Mouse (Mus musculus) spleen, postnatal 10 days (tissue): ENCODE measurements around the gene Smoc2.

Experiments
- DNase-seq, 2 experiments: peaks; one replicate each; pipeline ENCODE4 v3.0.0; 2021 to 2022; ENCODE audit warnings: low spot score in 2 of 2

Smoc2 gene

DNA sequence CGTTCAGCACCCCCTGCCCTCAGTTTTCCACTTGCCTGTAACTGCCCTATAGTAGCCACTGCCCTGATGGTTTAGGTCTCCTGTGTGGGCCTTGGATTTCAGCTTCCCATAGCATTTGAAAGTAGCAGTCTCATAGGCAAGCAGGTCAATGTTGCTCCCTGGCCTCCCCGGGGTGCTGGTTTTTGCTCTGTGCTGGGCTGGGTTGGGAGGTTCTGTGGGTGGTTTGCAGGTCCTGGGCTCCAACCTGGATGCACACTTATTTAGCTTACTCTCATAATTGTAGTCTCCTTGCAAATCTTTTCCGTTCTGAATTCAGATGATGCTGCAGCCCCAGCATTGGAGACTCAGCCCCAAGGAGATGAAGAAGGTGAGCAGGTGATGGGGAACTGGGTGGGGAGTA, 67.6 kb downstream of the Smoc2 start:
- no peak for DNase-seq

DNA sequence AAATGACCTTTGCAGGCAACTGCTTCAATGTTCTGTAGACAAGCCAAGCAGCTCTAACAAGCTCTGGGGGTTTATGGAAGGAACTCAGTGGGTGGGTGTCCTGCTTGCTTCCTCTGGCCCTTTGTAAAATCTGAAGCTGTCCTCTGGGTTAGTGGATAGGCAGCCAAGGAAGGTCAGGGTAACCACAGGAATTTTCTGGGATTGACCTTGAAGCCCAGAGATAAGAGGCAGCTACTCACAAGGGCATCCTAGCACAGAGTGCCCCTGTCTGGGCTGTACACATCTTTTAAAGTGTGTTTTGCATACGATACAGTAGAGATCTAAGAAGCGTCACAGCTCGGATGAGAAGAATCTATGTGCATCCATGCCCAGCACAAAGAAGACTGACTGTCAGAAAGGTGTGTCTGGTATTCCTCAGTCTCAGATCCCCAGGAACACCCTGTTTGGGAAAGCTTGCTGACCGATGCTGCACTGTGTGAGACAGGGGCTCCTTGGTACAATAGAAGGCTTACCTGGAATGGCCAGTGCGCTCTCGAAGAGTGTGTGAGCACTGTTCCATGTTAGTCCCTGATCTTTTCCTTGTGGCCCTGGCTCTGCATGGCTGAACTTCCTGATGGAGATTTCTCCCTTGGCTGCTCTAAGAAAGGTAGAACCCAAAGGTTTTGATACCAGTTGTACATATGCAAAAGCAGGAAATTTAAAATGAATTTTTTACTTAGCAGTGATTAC, 69.9 kb downstream of the Smoc2 start:
- DNase-seq = no peak

DNA sequence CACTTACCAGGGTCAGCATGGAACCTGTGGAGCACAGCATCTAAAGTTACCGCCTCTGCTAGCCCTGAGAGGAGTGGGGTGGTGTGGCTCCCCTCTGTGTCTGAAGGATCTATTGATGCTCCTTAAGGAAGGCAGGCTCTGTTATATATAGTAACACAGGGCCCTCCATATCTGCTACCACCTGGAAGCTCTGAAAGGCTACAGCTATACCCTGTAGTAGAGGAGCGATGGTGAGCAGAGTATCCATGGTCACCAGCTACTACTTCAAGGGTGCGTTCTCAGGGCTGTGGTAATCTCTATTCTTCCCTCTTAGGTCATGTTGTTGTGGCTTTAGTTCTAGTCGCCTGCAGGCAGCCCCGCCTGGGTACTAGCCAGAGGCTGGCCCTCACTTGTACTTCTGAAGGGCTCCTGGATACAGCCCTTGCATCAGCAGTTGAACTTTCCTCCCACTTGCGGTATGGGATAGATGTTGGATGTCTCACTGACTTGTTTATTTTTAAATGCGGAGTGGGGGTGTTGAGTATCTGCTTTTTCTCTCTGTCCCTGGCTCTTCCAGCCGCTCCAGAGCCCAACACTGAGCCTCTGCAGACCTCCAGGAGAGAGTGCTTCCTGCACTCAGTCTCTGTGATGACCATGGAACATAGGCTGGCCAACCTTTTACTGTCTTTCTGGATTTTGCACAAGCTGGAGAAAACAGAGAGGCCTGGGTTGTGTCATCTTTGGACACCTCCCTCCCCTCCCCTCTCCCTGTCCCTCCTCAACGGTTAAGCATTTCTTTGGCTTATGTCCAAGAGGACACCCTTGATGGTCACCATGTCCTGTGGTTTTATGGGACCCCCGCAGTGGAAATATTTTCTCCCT, 74.1 kb downstream of the Smoc2 start:
- DNase-seq = no peak

DNA sequence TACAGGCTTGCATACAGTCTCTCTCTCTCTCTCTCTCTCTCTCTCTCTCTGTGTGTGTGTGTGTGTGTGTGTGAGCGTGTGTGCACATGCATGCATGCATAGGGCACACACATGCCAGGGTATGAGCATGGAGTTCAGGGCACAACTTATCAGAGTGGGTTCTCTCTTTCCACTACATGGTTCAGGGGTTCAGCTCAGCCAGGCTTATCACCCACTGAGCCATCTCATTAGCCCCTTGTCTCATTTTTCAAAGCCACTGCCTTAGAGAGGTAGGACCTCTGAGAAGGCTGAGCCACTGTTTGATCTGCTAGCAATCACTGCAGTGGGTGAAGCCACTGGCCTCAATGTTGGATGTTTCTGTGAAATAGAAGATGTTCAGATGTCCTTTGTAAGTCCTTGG, 82.2 kb downstream of the Smoc2 start:
- DNase-seq = no peak

DNA sequence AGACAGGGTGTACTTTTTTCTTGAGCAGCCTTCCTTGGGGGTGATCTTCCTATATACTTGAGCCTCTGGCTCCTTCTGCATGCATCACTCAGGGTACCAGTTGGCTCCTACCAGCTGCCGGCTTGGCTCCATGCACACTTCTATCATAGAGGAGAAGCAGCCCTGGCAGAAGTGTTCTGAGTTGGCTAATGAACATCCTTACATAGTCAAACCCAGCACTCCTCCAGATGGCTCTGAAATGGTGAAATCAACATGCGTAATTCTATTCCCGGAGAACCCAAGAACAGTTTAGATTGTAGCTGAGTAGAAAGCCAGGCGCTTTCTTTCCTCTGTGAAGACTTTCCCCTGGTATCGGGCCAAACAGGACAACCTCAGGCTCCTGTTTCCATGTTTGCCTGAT, 91.2 kb downstream of the Smoc2 start:
- no peak for DNase-seq

DNA sequence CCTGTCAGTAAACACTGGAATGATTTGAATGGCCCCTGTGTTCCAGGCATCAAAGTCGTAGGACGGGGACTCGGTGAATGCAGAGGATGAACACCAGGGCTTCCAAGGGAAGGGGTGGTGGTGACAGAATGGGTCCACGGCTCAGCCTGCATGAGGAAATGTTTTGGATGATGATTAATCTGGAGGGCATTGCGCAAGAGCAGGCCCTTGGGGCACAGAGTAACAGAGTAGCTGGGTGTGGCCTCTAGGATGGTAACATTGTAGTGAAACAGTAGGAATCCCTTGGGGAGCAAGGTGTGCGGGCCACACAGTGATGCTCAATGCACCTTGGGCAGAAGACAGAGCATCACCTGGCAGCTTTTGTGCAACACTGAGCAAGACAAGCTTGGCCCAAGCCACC, 92.3 kb downstream of the Smoc2 start:
- no peak for DNase-seq

DNA sequence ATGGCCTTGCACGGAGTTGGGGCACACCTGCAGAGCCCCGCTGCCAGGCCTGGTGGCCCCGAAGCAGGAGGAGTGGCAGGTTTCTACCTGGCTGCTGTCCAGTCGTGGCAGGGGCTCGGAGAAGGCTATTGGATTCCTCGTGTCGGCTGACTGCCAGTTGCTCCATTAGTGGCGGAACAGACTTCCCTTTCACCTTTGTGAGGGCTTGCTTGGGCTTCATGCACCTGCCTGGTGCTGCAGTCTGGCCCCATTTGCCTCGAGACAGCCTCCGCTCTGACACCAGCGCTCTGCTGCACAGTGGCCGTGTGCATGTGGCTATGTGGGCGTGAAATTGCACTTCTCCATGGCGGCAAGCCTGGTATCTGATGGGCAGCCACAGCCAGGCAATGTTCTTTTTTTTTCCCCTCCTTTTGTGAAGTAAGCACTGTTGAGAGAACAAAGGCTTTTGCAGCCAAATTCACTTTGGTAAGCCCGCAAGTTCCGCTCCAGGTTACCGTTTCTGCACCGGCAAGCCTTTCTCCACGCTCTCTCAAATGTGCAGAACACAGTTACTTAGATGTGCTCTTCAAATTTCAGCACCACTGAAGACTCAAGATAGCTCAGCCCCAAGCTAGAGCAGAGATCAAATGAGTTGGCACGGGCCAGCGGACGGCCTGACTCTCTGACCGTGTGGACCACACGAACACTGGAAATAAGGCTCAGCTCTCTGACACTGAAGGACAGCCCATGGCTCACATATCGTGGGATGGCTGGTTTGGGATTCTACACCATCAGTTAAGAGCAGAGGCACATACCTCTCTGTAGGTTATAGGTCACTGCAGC, 93.2 kb downstream of the Smoc2 start:
- DNase-seq = no peak

DNA sequence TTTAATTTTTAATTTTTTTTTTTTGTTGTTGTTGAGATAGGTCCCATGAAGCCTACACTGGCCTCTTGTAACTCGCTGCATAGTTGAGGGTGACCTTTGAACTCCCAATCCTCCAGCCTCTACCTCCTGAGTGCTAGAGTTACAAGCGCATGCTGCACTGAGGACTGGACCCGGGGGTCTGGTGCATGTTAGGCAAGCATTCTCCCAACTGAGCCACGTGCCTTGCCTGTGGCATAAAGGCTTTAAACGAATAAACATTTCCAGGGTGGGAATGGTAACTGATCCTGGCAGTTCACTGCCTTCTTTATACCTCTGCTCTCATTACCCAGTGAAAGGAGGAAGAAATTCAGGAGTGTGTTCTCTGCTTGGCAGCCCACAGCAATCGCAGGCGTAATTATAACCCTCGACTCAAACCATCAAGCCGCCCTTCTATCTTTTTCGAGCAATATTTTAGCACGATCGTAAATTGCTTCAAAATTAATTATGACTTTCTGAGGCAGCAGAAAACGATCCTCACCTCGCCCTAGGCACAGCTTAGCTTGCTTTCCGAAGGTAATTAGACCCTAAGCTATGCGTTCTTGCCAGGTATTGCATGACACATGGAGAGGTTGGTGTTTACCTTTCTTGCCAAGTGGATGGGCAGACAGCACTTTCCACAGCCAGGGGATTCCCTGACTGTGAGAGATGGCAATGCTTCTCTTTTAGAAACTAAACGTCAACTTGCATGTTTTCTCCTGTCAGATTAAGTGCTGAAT, 99.6 kb downstream of the Smoc2 start:
- DNase-seq = no peak

DNA sequence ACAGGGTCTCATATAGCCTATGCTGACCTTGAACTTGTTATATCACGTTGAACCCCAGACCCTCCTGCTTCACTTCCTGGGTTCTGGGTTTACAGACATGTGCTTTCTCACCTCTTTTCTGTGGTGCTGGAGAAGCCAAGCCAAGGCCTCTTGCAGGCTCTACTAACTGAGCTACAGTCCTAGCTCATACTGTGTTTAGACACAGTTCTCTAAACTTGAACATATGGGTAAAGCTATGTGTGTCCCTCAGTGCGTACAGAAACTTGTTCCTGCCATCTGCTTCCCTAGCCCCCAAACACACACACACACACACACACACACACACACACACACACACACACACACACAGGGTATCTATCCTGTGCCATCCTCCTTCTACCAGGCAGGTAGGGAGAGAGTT, 100.2 kb downstream of the Smoc2 start:
- no peak for DNase-seq

DNA sequence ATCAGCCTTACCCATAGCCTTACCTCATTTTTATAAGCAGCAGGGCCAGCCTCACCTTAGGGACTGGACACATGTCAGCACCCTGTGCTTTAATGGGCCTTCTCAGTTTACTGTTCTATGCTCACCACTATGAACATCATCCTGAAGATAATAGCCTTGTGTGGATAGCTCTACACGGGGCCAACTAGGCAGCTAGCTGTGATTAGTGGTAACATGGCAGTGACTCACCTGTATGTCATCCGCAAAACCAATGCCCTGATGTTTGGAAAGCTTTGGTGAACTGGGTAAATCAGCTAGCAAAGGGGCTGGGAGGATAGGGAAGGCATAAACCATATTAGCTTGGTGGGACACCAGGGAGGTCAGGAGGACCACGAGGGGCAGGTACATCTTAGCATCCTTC, 100.7 kb downstream of the Smoc2 start:
- DNase-seq = no peak

DNA sequence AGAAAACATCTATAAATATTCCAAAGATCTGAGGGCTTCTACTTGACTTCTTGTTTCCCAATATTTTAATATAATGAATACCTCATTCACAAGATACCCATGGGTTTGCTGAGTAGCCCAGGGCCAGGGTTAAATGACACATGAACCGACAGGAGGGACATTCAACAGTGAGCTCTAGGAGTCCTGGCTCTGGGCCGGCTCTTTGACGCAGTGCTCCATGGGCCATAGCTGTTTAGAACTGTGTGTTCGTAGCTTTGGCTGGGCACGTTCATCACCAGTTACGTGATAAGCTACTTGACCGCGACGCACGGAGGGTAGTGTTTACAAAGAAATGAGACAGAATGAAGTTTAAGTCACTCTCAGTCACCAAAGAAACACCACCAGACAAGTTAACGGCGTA, 101.2 kb downstream of the Smoc2 start:
- no peak for DNase-seq

DNA sequence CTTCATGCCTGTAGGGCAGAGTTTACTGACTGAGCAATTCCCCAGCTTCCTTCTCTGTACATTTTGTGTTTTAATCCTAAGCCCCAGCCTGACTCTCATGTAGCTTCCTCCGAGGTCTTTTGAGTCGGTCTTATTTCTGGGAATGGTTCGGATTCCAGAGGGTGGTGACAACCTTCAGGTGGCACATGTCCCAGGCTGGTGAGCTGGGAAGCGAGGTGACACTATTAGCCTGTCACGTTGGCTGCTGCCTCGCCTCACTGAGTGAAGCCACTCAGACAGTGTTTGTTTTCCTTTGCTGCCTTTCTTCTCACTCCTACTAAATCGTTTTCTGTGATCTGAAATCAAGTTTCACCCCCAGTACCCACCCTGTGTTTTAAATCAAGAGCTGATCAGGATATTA, 102.2 kb downstream of the Smoc2 start:
- no peak for DNase-seq

DNA sequence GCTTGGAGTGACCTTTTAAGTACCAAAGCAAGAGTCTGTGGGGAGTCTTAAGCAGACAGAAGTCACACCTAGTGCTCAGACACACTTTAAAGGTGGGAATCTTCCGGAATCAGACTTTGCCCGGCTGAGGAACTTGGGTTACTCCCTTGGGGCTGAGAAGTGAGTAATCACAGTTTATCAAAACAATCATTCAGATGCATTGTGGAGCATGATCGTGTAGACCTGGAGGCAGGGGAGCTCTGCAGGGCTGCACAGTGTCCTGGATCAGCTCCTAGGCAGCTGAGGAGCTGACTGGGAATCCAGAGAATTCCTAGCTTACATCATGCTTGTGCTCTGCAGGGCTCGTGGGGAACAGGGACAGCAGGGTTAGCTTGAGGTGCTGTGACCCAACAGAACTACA, 104.7 kb downstream of the Smoc2 start:
- DNase-seq = no peak

DNA sequence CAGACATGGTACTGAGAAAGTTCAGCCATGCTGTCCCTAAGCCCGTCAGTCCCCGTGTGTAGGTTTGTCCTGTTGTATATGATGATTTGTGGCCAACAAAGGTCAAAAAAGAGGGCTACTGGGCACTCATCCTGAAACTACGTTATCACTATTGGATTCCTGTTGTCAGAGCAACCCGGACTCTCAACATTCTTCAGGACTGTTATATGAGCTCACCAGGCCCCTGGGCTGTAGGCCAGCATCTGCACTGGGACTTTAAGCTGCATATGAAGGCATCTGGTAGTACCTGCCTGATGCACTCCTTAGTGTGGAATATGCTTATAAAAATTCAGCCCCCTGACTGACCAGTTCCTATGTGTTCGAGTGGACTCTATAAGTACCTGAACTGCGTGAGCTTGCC, 105.7 kb downstream of the Smoc2 start:
- DNase-seq = no peak

DNA sequence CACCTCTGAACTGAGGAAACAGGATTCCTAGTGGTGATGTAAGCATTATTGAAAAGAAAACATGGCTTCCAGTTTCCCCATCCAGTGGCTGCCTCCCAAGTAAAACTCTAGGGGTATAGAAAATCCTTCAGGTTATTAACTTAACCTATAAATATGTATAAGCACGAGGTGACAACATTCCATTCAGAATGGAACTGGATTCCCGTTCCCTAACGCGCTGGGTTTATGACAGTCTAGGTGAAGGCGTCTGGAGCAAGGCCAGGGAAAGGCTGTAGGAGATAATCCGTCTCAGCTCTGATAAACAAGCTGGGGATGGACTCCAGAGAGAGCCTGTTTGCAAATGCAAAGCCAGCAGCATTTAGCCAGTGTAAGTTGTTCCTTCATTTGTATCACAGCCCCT, 108.0 kb downstream of the Smoc2 start:
- no peak for DNase-seq

DNA sequence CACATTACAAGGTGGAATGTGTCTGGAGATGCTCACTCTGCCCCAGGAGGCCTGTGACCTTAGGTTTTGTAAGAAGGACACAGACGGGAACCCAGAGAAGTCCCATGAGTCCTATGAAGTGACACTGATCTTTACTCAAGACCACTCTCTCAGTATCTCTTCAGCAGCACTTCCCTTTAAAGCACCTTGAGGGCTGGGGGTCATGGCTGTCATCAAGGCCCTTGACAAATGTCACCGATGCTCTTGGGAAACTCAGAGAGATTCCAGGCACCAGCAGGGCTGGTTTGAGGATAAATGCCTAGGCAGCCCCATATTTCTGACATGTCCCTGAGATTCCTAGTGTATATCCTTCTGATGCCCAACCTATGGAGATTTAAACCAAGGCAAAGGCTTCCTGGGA, 113.1 kb downstream of the Smoc2 start:
- no peak for DNase-seq

DNA sequence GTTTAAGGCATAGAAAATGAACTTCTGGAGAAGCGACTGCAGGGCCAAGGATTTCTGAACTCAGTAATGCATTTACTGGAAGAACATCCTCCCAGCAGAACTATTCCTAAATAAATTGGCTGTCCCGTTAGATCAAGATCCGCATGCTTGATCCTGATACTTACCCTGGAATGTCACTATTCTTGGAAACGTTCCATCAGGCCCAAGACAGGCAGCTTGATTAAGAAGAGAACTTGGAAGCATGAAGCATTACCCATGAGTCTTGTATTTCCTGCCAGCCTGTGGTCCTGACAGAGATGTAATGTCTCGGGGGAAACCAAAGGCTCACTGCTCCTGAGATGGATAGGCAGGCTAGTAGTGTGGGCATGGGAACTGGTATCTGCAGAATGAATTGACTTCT, 115.6 kb downstream of the Smoc2 start:
- DNase-seq = no peak

DNA sequence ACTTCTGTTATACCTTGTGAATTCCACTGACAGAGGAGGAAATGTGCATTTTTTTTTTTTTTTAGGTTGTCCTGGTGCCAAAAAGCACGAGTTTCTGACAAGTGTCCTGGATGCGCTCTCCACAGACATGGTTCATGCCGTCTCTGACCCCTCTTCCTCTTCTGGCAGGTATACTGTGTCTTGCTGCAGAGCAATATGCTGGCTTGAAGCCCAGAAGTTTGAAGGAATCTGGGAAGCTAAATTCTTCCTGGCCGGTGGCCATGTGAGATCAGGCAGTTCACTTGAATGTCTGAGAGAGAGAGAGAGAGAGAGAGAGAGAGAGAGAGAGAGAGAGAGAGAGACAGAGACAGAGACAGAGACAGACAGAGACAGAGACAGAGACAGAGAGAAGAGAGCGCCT, 118.2 kb downstream of the Smoc2 start:
- DNase-seq = no peak

DNA sequence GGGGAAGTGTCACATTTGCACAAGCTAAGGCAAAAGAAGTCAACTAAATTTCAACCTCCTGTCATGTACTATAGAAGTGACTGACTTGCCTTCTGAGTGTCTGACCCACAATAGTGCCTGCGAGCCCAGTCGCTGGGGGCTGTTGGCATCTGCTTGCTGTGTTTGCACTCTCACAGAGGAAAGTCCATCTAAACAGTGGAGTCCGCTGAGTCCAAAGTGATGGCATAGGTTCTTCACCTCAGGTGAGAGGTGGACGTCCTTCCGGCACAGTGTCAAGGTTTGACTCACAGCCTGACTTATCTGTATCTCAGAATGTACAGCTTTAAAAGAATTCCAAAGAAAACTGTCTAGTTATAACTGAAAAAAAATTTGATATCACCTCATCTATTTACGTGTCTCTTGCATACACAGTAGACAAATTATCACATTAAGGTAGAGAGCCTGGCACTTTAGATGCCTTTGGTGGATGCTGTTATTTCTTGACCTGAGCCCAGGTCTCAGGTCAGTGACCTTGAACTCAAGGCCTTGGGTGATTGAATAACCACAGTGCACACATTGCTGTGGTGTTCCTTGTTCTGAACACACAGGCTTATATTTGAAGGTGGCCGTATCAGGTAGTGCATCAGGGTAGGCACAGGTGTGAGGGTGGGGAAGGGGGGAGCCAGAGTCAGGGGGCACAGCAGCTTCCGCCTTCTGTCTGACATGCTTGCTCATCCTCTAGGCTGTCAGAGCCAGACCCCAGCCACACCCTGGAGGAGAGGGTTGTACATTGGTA, 119.5 kb downstream of the Smoc2 start:
- DNase-seq = no peak

DNA sequence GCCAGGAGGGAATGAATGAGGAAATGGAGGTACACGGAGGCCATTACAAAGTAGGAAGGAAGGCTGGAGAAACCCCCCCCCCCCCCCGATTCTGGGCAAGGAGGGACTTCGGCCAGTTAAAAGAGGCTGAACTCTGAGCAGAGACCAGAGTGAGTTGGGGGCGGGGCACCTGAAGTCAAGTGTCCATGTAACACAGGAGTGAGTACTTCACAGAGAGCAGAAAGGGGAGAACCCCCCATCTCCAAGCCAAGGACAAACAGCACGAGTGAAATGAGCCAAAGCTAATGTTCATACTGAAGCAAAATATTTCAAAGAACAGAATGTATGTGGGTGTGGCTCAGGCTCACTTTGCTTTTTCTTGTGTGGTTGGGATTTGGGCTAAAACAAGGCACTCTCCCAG, 121.7 kb downstream of the Smoc2 start:
- DNase-seq = no peak

DNA sequence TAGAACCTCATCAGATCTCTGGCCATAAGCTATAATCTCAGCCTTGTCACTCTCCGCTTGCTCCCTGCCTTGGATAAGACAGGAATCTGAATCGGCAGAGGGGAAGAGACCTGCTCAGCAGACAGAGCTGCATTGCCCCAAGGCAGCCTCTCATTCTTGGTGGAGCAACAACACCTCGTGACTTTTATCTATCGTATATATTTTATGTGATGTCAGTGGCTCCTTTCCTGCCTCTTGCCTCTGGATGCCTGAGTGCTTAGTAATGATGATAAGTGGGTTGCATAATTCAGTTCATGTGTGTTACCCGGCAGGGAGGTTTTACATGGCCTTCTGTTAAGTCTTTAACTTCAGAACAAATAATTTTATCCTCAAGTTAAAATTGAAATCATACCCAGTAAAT, 128.6 kb downstream of the Smoc2 start:
- no peak for DNase-seq
